Mouse (Mus musculus) MEL (cell line): ENCODE data around the gene Ncln.

Experiments
- CHD2 ChIP-seq: IDR thresholded peaks from 2 replicates; pipeline ENCODE4 v1.6.1; 2011; ENCODE audit warnings: low read length, improper control_type of control experiment
- EP300 ChIP-seq, 2 experiments: IDR thresholded peaks; 2 replicates each; pipeline ENCODE4 v1.6.1; 2011; ENCODE audit warnings: improper control_type of control experiment in 2 of 2, low read length in 2 of 2, low read depth in 1 of 2, mild to moderate bottlenecking in 1 of 2
- MYB ChIP-seq: IDR thresholded peaks from 2 replicates; pipeline ENCODE4 v1.6.1; 2011; ENCODE audit warnings: mild to moderate bottlenecking, low read depth, low read length, improper control_type of control experiment
- POLR2A ChIP-seq, 2 experiments: IDR thresholded peaks; 2 replicates each; pipeline ENCODE4 v1.6.1; 2011 to 2012; ENCODE audit warnings: low read length in 2 of 2, mild to moderate bottlenecking in 2 of 2, control low read depth in 1 of 2, improper control_type of control experiment in 1 of 2, low read depth in 1 of 2, moderate library complexity in 1 of 2; ENCODE audit not compliant: control insufficient read depth in 1 of 2, insufficient read depth in 1 of 2, poor library complexity in 1 of 2
- UBTF ChIP-seq: IDR thresholded peaks from 2 replicates; pipeline ENCODE4 v1.6.1; 2012; ENCODE audit warnings: low read depth, mild to moderate bottlenecking, inconsistent platforms, low read length, improper control_type of control experiment, moderate library complexity, borderline replicate concordance; ENCODE audit not compliant: insufficient read depth

DNA sequence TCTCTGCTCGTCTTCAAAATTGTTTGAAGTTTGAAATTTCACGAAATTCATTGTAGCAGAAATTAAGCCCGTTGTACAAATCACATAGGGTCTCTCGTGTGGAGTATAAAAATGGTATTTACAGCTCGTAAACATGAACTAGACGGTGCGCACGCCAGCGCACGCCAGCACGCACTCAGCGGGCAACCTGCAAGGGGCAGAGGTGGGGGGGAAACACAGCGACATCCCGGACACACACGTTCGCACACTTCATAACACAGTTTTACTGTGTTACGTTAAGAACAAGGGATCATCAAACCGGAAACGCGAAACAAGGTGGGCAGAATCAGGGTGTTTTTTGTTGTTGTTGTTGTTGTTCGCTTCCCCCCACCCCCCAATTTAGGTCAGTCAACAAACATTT is 36.8 kb downstream of the Ncln start:
- TF ChIP-seq CHD2: no peak
- TF ChIP-seq POLR2A (IDR thresholded peaks at IDR 0.05; ENCODE audit: control insufficient read depth in 1 of 2, insufficient read depth in 1 of 2, low read depth in 1 of 2, low read length in 2 of 2, poor library complexity in 1 of 2): no peak
- no peak for TF ChIP-seq EP300 (IDR thresholded peaks at IDR 0.05; ENCODE audit: low read depth in 1 of 2, low read length in 2 of 2)
- TF ChIP-seq UBTF: no peak
- TF ChIP-seq MYB: no peak
